Mouse (Mus musculus): ENCODE measurements around the gene Nf1. TPM values are rescaled to one million over a fixed set of nuclear protein-coding genes. Genes with fewer than 3 reads are reported as not detected.

Gene Nf1
- polyA plus RNA-seq, 1 experiment = 0.20 TPM

DNA sequence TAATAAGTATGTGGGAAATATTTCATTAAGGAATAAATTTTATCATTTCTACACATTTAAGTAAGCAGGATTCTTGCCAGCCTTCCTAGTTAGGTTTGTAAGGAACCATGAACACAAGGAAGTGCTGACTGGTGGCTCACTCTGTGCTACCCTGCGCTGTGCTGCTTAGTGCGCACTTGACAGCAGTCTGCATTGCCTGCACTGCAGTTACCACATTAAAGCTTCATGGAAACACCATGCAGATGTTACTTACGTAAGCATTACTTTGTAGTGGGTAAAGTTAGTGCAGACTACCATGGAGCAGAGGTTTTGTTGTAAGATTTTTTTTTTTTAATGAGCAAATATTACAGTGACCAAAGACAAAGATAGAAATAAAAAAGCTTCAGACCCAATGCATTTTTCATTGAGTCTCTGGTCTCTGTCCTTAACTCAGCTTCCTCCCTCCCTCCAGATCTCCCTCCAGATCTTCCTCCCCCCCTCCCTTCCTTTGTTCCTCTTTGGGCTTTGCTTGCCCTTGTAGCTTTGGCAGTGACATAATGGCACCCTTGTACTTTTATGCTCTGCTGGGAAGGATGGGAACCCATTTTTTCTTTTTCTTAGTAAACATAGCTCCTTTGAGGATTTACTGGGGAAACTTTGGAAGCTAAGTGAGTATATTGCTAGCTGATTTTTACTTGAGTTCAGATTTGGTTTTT, 121.4 kb downstream of the Nf1 start:
- TF ChIP-seq TAL1 (IDR thresholded peaks at IDR 0.05; ENCODE audit: low read length) (no peak), GATA1 (IDR thresholded peaks at IDR 0.05; ENCODE audit: low read length) (no peak)
- H3K27me3 ChIP-seq (ENCODE audit: control insufficient read depth) = no peaks in the 10 kb centered on the region
- H3K4me3 ChIP-seq (replicated peaks) = no peak overlapping the region
- no peaks in the 10 kb centered on the region for H3K9me3 ChIP-seq (ENCODE audit: control insufficient read depth, low read length)
- H3K36me3 ChIP-seq (ENCODE audit: control insufficient read depth) = peaks cover 6% of the 10 kb centered on the region
- no peaks in the 10 kb centered on the region for H3K4me1 ChIP-seq (ENCODE audit: control insufficient read depth)

DNA sequence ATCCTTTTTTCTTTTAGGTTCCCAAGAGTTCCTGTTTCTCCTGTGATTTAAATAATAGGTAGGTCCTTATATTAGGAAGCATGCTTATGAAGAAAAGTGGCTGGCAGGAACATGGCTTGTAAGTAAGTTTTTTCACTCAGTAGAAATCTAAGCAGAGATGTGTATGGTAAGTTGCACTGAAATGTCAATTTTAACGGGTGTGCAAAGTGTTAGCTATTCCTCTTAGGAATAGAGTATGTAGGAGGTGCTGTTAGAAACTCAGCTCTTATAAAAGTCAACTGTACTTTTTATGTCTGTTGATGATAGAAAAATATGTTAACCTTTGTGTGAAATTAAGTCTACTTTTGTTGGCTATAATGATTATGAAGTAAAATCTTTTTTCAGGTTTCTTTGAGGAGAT, 128.6 kb downstream of the Nf1 start:
- Histone ChIP-seq H3K27me3 (ENCODE audit: control insufficient read depth) (no peaks in the 10 kb centered on the region), H3K36me3 (ENCODE audit: control insufficient read depth) (peaks cover 5% of the 10 kb centered on the region), H3K4me1 (ENCODE audit: control insufficient read depth) (no peaks in the 10 kb centered on the region), H3K9me3 (ENCODE audit: control insufficient read depth, low read length) (no peaks in the 10 kb centered on the region), H3K4me3 (replicated peaks) (no peak overlapping the region)
- TF ChIP-seq TAL1 (IDR thresholded peaks at IDR 0.05; ENCODE audit: low read length) (no peak), GATA1 (IDR thresholded peaks at IDR 0.05; ENCODE audit: low read length) (no peak)

DNA sequence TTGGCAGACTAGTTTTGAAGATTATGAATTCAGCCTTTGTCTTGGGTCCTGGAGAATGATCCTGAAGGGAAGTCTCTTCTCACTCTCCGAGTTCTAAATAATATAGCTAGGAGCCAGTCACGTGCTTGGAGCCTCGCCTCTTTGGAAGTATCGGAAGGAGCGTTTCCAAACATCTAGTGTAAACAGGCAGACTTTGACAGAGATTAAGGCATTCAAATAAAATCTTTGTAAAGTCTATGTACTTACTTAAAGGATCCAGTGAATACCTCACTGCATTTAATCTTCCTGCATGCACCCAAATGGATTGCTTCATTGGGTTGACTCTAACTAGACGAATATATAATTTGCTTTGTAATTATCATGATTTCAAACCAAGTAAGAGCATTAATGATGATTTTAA, 143.9 kb downstream of the Nf1 start:
- Histone ChIP-seq H3K36me3 (ENCODE audit: control insufficient read depth) (peaks cover 5% of the 10 kb centered on the region), H3K9me3 (ENCODE audit: control insufficient read depth, low read length) (no peaks in the 10 kb centered on the region), H3K4me3 (replicated peaks) (no peak overlapping the region), H3K4me1 (ENCODE audit: control insufficient read depth) (peaks cover 4% of the 10 kb centered on the region), H3K27me3 (ENCODE audit: control insufficient read depth) (no peaks in the 10 kb centered on the region)
- TF ChIP-seq GATA1 (IDR thresholded peaks at IDR 0.05; ENCODE audit: low read length) (no peak), TAL1 (IDR thresholded peaks at IDR 0.05; ENCODE audit: low read length) (no peak)

DNA sequence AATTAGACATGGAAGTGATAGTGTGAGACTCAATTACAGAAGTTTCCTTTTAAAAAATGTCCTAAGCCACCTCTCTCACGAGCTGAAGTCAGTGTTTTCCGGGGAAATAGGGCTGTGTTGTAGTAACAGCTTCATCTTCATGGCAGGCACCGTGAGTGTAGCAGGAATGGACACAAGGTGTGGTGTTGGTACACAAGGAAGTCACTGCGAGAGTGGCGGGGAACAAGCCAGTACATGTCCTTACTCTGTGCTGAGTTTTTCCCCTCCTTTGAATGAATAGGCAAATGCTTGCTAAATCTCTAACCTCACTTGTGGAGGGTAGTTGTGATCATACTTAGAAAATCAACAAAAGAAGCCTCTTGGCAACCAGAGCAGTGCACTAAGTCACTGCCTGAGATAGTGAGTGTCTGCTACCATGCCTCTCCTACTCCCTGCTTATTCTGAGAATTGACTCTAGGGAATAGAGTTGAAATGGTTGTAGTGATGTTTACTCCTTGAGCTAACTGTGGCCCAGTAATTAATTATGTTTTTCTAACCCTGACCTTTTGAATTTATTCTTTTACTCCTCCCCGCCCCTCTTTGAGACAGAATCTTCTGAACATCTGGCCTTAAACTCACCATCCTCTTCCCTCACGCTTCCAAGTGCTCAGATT, 144.5 kb downstream of the Nf1 start:
- Histone ChIP-seq H3K4me3 (replicated peaks) (no peak overlapping the region), H3K36me3 (ENCODE audit: control insufficient read depth) (peaks cover 5% of the 10 kb centered on the region), H3K9me3 (ENCODE audit: control insufficient read depth, low read length) (no peaks in the 10 kb centered on the region), H3K4me1 (ENCODE audit: control insufficient read depth) (peaks cover 5% of the 10 kb centered on the region), H3K27me3 (ENCODE audit: control insufficient read depth) (no peaks in the 10 kb centered on the region)
- TF ChIP-seq GATA1 (IDR thresholded peaks at IDR 0.05; ENCODE audit: low read length) (no peak), TAL1 (IDR thresholded peaks at IDR 0.05; ENCODE audit: low read length) (no peak)

DNA sequence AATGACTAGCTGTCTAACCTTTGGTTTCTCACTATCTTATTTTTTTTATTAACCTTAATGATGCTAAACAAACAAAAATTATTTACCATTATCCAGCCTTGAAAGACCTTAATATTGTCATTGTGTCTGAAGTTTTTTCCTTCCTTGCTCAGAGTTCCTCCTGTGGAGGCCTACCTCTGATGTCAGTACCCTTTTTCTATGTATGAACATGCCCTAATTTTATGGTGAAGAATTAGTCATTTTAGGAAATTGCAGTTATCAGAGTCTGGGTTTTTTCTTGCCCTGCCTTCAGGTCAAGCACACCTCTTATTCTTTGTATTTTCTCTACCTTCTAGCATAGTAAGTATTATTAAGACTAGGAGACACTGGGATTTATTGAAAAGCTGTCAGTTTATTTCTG, 145.2 kb downstream of the Nf1 start:
- peaks cover 3% of the 10 kb centered on the region for H3K36me3 ChIP-seq (ENCODE audit: control insufficient read depth)
- H3K4me3 ChIP-seq (replicated peaks) = no peak overlapping the region

DNA sequence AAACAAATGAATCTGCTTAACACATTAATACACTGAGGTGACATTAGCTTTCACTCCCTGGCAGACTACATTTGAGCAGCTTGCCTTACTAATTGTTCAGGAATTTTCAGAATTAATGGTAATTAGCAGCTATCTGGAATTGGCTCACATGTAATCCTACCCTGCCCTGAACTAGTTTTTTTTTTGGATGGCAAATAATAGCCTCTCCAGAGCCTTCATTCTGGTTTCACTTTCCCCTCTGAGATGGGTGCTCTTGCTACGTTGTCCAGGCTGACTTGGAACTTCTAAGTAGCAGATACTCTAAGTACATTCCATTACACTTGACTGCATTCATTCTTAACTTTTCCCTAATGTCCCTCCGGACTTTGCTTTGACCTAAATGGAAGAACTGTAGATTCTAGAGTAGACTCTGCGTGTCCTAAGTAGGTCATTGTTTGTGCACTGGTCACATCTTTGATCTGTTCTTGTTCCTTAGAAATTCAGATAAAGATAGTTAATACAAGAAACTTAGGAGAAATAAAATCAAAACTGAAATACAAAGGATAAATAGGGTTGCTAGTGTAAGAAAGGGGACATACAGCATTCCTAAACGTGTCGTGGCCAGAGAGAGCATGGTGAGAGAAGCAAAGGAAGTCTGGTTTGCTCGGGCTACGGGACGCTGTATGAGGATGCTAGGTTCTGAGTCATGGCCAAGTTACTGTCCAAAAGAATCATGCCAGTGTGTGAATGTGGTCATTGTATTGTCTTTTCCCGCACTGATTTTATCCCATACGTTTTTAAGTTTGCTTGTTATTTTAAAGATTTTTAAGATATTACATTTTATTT, 155.7 kb downstream of the Nf1 start:
- no peaks in the 10 kb centered on the region for H3K4me1 ChIP-seq (ENCODE audit: control insufficient read depth)
- TF ChIP-seq TAL1 (IDR thresholded peaks at IDR 0.05; ENCODE audit: low read length) (no peak), GATA1 (IDR thresholded peaks at IDR 0.05; ENCODE audit: low read length) (no peak)
- H3K4me3 ChIP-seq (replicated peaks) = no peak overlapping the region

More for the DNA sequence above, 145.2 kb downstream of the Nf1 start:
- H3K4me1 ChIP-seq (ENCODE audit: control insufficient read depth) = peaks cover 5% of the 10 kb centered on the region
- TF ChIP-seq TAL1 (IDR thresholded peaks at IDR 0.05; ENCODE audit: low read length) (no peak), GATA1 (IDR thresholded peaks at IDR 0.05; ENCODE audit: low read length) (no peak)
- H3K27me3 ChIP-seq (ENCODE audit: control insufficient read depth) = no peaks in the 10 kb centered on the region
- no peaks in the 10 kb centered on the region for H3K9me3 ChIP-seq (ENCODE audit: control insufficient read depth, low read length)

DNA sequence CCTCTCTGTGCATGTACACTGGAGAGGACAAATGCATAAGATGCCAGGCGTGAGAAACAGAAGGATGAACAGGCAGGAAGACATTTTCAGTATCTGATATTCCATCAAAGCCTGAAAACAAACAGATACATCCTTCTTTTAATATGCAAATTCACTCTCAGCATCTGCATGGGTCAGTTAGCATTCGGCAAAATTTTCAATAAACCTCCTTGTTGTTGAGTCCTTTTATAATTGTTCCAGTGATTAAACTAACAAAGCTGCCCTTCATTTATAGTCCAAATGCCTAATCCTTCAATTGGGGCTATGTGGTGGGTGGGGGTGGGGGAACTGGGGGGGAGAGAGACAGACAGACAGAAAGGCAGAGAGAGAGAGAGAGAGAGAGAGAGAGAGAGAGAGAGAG, 163.4 kb downstream of the Nf1 start:
- TF ChIP-seq GATA1 (IDR thresholded peaks at IDR 0.05; ENCODE audit: low read length) (no peak), TAL1 (IDR thresholded peaks at IDR 0.05; ENCODE audit: low read length) (no peak)
- H3K4me3 ChIP-seq (replicated peaks) = no peak overlapping the region
- no peaks in the 10 kb centered on the region for H3K36me3 ChIP-seq (ENCODE audit: control insufficient read depth)

More for the DNA sequence above, 155.7 kb downstream of the Nf1 start:
- no peaks in the 10 kb centered on the region for H3K27me3 ChIP-seq (ENCODE audit: control insufficient read depth)
- H3K9me3 ChIP-seq (ENCODE audit: control insufficient read depth, low read length) = no peaks in the 10 kb centered on the region
- H3K36me3 ChIP-seq (ENCODE audit: control insufficient read depth) = no peaks in the 10 kb centered on the region

DNA sequence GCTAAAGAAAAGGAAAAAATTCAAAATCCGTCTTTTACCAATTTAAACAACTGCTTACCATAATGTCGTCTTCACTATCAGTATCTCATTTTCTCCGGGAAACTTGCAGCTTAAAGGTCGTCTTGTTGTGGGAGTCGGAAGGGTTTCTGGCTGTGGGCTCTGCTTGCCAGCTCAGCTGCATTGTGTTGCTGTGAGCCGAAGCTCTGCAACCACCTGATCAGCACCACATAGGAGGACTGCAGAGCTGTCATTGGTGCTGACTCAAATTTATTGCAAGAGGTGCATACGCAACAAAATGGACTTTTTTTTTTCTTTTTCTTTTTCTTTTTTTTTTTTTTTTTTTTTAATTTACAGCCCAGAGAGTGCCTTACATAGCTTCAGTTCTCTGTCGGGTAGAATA, 164.4 kb downstream of the Nf1 start, which contains the start of gene Omg:
Gene Omg (minus strand): TSS at position 240 of the 400 bp plus-strand sequence.
- no peak for TF ChIP-seq GATA1 (IDR thresholded peaks at IDR 0.05; ENCODE audit: low read length)
- no peak for TF ChIP-seq TAL1 (IDR thresholded peaks at IDR 0.05; ENCODE audit: low read length)
- Histone ChIP-seq H3K27me3 (ENCODE audit: control insufficient read depth) (no peaks in the 10 kb centered on the region), H3K4me3 (replicated peaks) (no peak within 1 kb of the TSS)

More for the DNA sequence above, 163.4 kb downstream of the Nf1 start:
- no peaks in the 10 kb centered on the region for H3K27me3 ChIP-seq (ENCODE audit: control insufficient read depth)
- H3K9me3 ChIP-seq (ENCODE audit: control insufficient read depth, low read length) = no peaks in the 10 kb centered on the region
- H3K4me1 ChIP-seq (ENCODE audit: control insufficient read depth) = no peaks in the 10 kb centered on the region

DNA sequence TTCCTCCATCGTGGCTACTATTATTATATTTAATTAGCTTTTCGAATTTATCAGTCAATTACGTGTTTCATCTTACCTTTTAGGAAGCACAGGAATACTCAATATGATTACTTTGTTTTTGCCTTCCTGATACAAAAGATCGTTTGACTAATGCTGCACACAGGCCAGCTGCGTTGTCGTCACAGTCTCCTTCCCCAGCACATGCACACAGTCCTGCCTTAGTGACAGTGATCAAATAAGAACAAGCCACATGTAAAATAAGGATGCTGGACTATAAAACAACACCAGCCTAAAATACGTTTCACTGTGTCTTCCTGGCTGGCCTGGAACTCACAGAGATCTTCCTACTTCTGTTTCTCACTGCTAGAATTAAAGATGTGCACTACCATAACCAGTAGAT, 165.0 kb downstream of the Nf1 start:
- no peaks in the 10 kb centered on the region for H3K27me3 ChIP-seq (ENCODE audit: control insufficient read depth)
- no peaks in the 10 kb centered on the region for H3K4me1 ChIP-seq (ENCODE audit: control insufficient read depth)
- TF ChIP-seq TAL1 (IDR thresholded peaks at IDR 0.05; ENCODE audit: low read length) (no peak), GATA1 (IDR thresholded peaks at IDR 0.05; ENCODE audit: low read length) (no peak)
- H3K9me3 ChIP-seq (ENCODE audit: control insufficient read depth, low read length) = no peaks in the 10 kb centered on the region
- no peak overlapping the region for H3K4me3 ChIP-seq (replicated peaks)
- no peaks in the 10 kb centered on the region for H3K36me3 ChIP-seq (ENCODE audit: control insufficient read depth)

More for the DNA sequence above, 164.4 kb downstream of the Nf1 start, which contains the start of gene Omg:
- Histone ChIP-seq H3K9me3 (ENCODE audit: control insufficient read depth, low read length) (no peaks in the 10 kb centered on the region), H3K36me3 (ENCODE audit: control insufficient read depth) (no peaks in the 10 kb centered on the region), H3K4me1 (ENCODE audit: control insufficient read depth) (no peaks in the 10 kb centered on the region)

All from erythroblast, embryonic 14.5 days (primary cell).